In genomic region chr19:7267091-7267741, GRCm38 (mm10) we compare ENCODE assay signal across 8 mouse cellular contexts. TPM values are rescaled to one million over a fixed set of nuclear protein-coding genes. Genes with fewer than 3 reads are reported as not detected.
DNase-seq lines count a peak whose midpoint lies in the region; ATAC-seq and TF ChIP-seq lines count a peak whose summit lies in the region.

Gene Rcor2 (plus strand): TSS chr19:7267325.

- TF ChIP-seq CTCF in testis, adult 2 months (IDR thresholded peaks at IDR 0.05; ENCODE audit: control insufficient read depth, insufficient read depth, insufficient replicate concordance, low read depth, low read length) = no peak

- H3K27ac ChIP-seq in limb, embryonic 10.5 days = peak within 1 kb of the TSS; percentile 99
- H3K27ac ChIP-seq in midbrain, embryonic 10.5 days (replicated peaks) = peak within 1 kb of the TSS; percentile 100
- H3K27ac ChIP-seq in testis, adult 2 months (ENCODE audit: control insufficient read depth, insufficient read depth, low read depth, low read length) = no peak within 1 kb of the TSS

- no peaks in the 10 kb centered on the region for H3K27me3 ChIP-seq in limb, embryonic 10.5 days (ENCODE audit: low read depth, poor library complexity, severe bottlenecking)
- H3K27me3 ChIP-seq in midbrain, embryonic 10.5 days (ENCODE audit: low read depth, poor library complexity, severe bottlenecking) = no peaks in the 10 kb centered on the region
- no peaks in the 10 kb centered on the region for H3K27me3 ChIP-seq in testis, adult 2 months (ENCODE audit: control insufficient read depth, insufficient read depth, low read length)

- under 1% methylated on average over 28 of the region's 28 CpGs for WGBS in limb, embryonic 10.5 days
- WGBS in midbrain, embryonic 10.5 days = 0% methylated on average over 28 of the region's 28 CpGs

- H3K4me3 ChIP-seq in limb, embryonic 10.5 days = peak within 1 kb of the TSS; percentile 76
- peak within 1 kb of the TSS; percentile 98 for H3K4me3 ChIP-seq in midbrain, embryonic 10.5 days
- H3K4me3 ChIP-seq in testis, adult 2 months (ENCODE audit: control insufficient read depth, low read depth, low read length) = peak within 1 kb of the TSS; percentile 86

- no peaks in the 10 kb centered on the region for H3K9me3 ChIP-seq in limb, embryonic 10.5 days (replicated peaks)
- peaks cover 3% of the 10 kb centered on the region; the same call in 1 of the 2 replicates for H3K9me3 ChIP-seq in midbrain, embryonic 10.5 days (replicated peaks)

- 0 out of 2 replicates have a peak, but pooled peaks have one; percentile 9 for ATAC-seq in frontal cortex, adult (ENCODE audit: low TSS enrichment)

- peaks cover 62% of the 10 kb centered on the region for H3K4me1 ChIP-seq in limb, embryonic 10.5 days
- H3K4me1 ChIP-seq in midbrain, embryonic 10.5 days = peaks cover 82% of the 10 kb centered on the region
- H3K4me1 ChIP-seq in testis, adult 2 months (ENCODE audit: control insufficient read depth, insufficient read depth, low read length) = peaks cover 22% of the 10 kb centered on the region

- TF ChIP-seq POLR2A in testis, adult 2 months (IDR thresholded peaks at IDR 0.05; ENCODE audit: control insufficient read depth, low read depth, low read length) = no peak

- H3K36me3 ChIP-seq in limb, embryonic 10.5 days = peaks cover 27% of the 10 kb centered on the region
- H3K36me3 ChIP-seq in midbrain, embryonic 10.5 days = peaks cover 27% of the 10 kb centered on the region
- H3K36me3 ChIP-seq in testis, adult 2 months (ENCODE audit: control insufficient read depth, insufficient read depth, low read length) = no peaks in the 10 kb centered on the region

- DNase-seq in frontal cortex, postnatal 25 days (ENCODE audit: low spot score in 2 of 2) = no peak
- DNase-seq in cerebellum, postnatal 14 days = peak; percentile 79 to 83
- peak; percentile 78 for DNase-seq in gastrocnemius, postnatal 25 days
- DNase-seq in induced T-regulatory cell, adult 2 months (ENCODE audit: low read depth) = peak; percentile 48
- DNase-seq in limb, embryonic 10.5 days (ENCODE audit: low spot score) = peak; percentile 86
- DNase-seq in midbrain, embryonic 10.5 days (ENCODE audit: low spot score) = peak; percentile 91

RNA-seq across cellular contexts. Expression of gene Rcor2, which starts in this region (rescaled TPM):
- total RNA-seq in gastrocnemius, postnatal 25 days (2021) = 1 to 10 TPM; 2.6 to 4.2 TPM
- polyA plus RNA-seq in limb, embryonic 10.5 days (2016; fragmentation: Nextera tagmentation; extraction: Ambion mirVana) = 54.9 and 63.1 TPM in 2 replicates
- polyA plus RNA-seq in midbrain, embryonic 10.5 days (2016; fragmentation: Nextera tagmentation; extraction: Ambion mirVana) = 62.2 and 73.1 TPM in 2 replicates
- polyA plus RNA-seq in testis, adult 2 months (2012; rRNA removed) = 3.6 and 4.1 TPM in 2 replicates

Comparison
In these comparisons a context has a peak if more than half of its experiments do, and no peak if none do; other contexts are left out.
1. RNA of gene Rcor2 (polyA plus RNA-seq): 62.2 to 73.1 TPM in midbrain, embryonic 10.5 days and 54.9 to 63.1 TPM in limb, embryonic 10.5 days; 3.6 to 4.1 TPM in testis, adult 2 months; every median in the first group is over 10 times any median in the second.
2. DNase-seq: peak in cerebellum, postnatal 14 days (2 of 2), gastrocnemius, postnatal 25 days (single experiment), induced T-regulatory cell, adult 2 months (single experiment), limb, embryonic 10.5 days (single experiment) and midbrain, embryonic 10.5 days (single experiment); none in frontal cortex, postnatal 25 days (0 of 2).
3. Peak in every context shown above with its lines, with median percentiles within 50 percentile points of each other: H3K4me3 ChIP-seq.